Mouse (Mus musculus) midbrain, embryonic 16.5 days (tissue): ENCODE measurements around the gene Tubb5. TPM values are rescaled to one million over a fixed set of nuclear protein-coding genes. Genes with fewer than 3 reads are reported as not detected.

Experiments used
- ATAC-seq: fragments of 200-750 bp; cut with Nextera tagmentation; 2 replicates; pipeline ENCODE4 v1.8.0; 2017; ENCODE audit warnings: moderate TSS enrichment
- H3K27ac ChIP-seq: fragments of 300-500 bp; sonication (generic); 2 replicates; pipeline ENCODE4 v1.5.1; 2014; ENCODE audit warnings: mild to moderate bottlenecking, low read length, mixed read lengths
- H3K27me3 ChIP-seq: fragments of 300-500 bp; sonication (generic); 2 replicates; pipeline ENCODE4 v1.6.1; 2014; ENCODE audit warnings: low read depth, low read length, mixed read lengths; ENCODE audit not compliant: control insufficient read depth, insufficient read depth
- H3K36me3 ChIP-seq: fragments of 300-500 bp; sonication (generic); 2 replicates; pipeline ENCODE4 v1.6.1; 2014; ENCODE audit warnings: mild to moderate bottlenecking, low read length, moderate library complexity, mixed read lengths; ENCODE audit not compliant: control insufficient read depth, insufficient read depth
- H3K4me1 ChIP-seq: fragments of 300-500 bp; sonication (generic); 2 replicates; pipeline ENCODE4 v1.6.1; 2014; ENCODE audit warnings: mild to moderate bottlenecking, low read length, mixed read lengths; ENCODE audit not compliant: control insufficient read depth, insufficient read depth
- H3K4me2 ChIP-seq: fragments of 300-500 bp; sonication (generic); 2 replicates; pipeline ENCODE4 v1.6.1; 2014; ENCODE audit warnings: mild to moderate bottlenecking, low read length, mixed read lengths
- H3K4me3 ChIP-seq: fragments of 300-500 bp; sonication (generic); 2 replicates; pipeline ENCODE4 v1.5.1; 2014; ENCODE audit warnings: low read depth, mild to moderate bottlenecking, low read length, moderate library complexity, mixed read lengths
- H3K9ac ChIP-seq: fragments of 300-500 bp; sonication (generic); 2 replicates; pipeline ENCODE4 v1.6.1; 2014; ENCODE audit warnings: low read depth, low read length, mixed read lengths
- H3K9me3 ChIP-seq: fragments of 300-500 bp; sonication (generic); replicated peaks from 2 replicates; pipeline ENCODE4 v1.6.1; 2014; ENCODE audit warnings: mild to moderate bottlenecking, low read length, mixed read lengths; ENCODE audit not compliant: control insufficient read depth, poor library complexity, severe bottlenecking
- WGBS: fragments of 180-500 bp; shearing (Covaris S2); extraction: QIAGEN DNeasy Blood & Tissue Kit; methylation state at CpG from one replicate; pipeline ENCODE4 v1.1.7; 2014; 5-methylcytosine and 5-hydroxymethylcytosine counted together
- polyA plus RNA-seq: library from polyadenylated mRNA; unstranded; fragments of >200 nt; fragmentation: Nextera tagmentation; extraction: Ambion mirVana; gene quantifications from 2 replicates; pipeline ENCODE4 v1.2.1, GENCODE M21; 2015

The Tubb5 gene
- 1,852 and 1,913 TPM in 2 replicates for polyA plus RNA-seq

DNA sequence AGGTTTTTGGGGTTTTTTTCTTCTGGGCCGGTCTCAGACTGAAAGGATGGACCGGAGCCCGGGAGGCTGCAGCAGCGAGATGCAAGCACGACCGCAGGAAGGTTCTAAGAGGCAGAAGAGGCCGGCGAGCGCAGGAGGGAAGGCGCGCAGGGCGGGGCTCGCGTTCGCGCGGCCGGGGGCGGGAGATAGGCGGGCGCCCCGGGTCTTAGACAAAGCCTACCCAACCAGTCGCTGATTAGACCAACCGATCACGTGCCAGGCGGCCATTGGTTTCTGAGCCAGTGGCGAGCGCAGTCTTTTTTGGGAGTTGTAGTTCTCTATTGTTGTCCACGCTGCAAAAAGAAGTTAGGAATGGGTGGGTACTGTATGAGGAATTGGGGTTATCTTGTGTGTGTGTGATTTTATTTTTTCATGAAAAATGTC, at the start of gene Tubb5:
Gene Tubb5 (minus strand): TSS at position 185 of the 423 bp plus-strand sequence.
- no peaks in the 10 kb centered on the region for H3K9me3 ChIP-seq
- peak within 1 kb of the TSS; percentile 81 for H3K4me2 ChIP-seq
- H3K4me1 ChIP-seq = peaks cover 40% of the 10 kb centered on the region
- H3K9ac ChIP-seq = peak within 1 kb of the TSS; percentile 93
- peak within 1 kb of the TSS; percentile 97 for H3K27ac ChIP-seq
- H3K4me3 ChIP-seq = peak within 1 kb of the TSS; percentile 72
- peaks cover 19% of the 10 kb centered on the region for H3K36me3 ChIP-seq
- WGBS = under 1% methylated on average over 29 of the region's 29 CpGs
- H3K27me3 ChIP-seq = no peaks in the 10 kb centered on the region
- peak; percentile 80 for ATAC-seq

DNA sequence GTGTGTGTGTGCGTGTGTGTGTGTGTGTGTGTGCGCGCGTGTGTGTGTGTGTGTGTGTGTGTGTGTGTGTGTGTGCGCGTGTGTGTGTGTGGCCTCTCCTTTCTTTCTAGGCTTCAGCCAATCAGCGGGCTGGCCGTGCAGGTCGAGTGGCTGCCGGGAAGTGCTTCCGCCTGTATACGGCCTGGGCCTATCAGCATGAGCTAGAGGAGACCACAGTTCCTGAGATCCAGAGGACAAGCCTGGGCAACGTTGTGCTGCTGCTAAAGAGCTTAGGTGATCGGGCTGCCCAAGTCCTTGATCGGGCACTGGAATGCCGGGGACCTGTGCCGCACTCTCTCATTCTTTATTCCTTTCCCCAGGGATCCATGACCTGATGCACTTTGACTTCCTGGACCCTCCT, 49.6 kb upstream of the Tubb5 start:
- WGBS = 88% methylated on average over 13 of the region's 17 CpGs
- no peak overlapping the region for H3K4me2 ChIP-seq
- no peaks in the 10 kb centered on the region for H3K9me3 ChIP-seq
- no peak overlapping the region for H3K27ac ChIP-seq
- no peak overlapping the region for H3K9ac ChIP-seq
- ATAC-seq = no peak
- no peaks in the 10 kb centered on the region for H3K4me1 ChIP-seq
- H3K36me3 ChIP-seq = peaks cover 68% of the 10 kb centered on the region
- no peak overlapping the region for H3K4me3 ChIP-seq
- H3K27me3 ChIP-seq = no peaks in the 10 kb centered on the region

DNA sequence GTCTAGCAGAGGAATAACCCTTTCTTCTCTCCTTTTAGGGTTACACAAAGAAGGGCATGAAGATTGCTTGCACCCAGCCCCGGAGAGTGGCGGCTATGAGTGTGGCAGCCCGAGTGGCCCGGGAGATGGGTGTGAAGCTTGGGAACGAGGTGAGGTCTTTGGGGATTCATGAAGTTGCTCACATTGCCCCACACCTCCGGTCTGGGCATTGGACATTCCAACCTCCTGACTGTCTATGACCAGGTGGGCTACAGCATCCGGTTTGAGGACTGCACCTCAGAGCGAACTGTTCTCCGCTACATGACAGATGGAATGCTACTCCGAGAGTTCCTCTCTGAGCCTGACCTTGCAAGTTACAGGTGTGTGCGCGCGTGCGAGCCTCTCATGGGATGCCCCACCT, 45.7 kb upstream of the Tubb5 start:
- ATAC-seq = no peak
- H3K27me3 ChIP-seq = no peaks in the 10 kb centered on the region
- H3K9me3 ChIP-seq = no peaks in the 10 kb centered on the region
- peaks cover 46% of the 10 kb centered on the region for H3K36me3 ChIP-seq
- H3K4me1 ChIP-seq = peaks cover 9% of the 10 kb centered on the region
- no peak overlapping the region for H3K27ac ChIP-seq
- no peak overlapping the region for H3K9ac ChIP-seq
- 97% methylated on average over 14 of the region's 14 CpGs for WGBS
- no peak overlapping the region for H3K4me2 ChIP-seq
- H3K4me3 ChIP-seq = no peak overlapping the region

DNA sequence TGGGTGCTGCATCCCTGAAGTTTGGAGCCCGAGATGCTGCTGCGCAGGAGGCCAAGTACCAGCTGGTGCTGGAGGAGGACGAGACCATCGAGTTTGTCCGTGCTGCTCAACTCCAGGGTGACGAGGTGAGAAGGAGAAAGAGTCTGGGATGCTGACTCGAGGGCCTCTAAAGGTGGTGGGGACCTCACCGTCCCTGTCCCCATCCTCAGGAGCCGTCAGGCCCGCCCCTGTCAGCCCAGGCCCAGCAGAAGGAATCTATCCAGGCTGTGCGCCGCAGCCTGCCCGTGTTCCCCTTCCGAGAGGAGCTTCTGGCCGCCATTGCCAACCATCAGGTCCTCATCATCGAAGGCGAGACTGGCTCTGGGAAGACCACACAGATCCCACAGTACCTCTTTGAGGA, 44.8 kb upstream of the Tubb5 start:
- Histone ChIP-seq H3K9me3 (no peaks in the 10 kb centered on the region), H3K27me3 (no peaks in the 10 kb centered on the region), H3K27ac (no peak overlapping the region), H3K36me3 (peaks cover 39% of the 10 kb centered on the region), H3K4me3 (no peak overlapping the region), H3K9ac (no peak overlapping the region), H3K4me1 (peaks cover 9% of the 10 kb centered on the region), H3K4me2 (no peak overlapping the region)
- WGBS = 95% methylated on average over 17 of the region's 17 CpGs
- no peak for ATAC-seq

DNA sequence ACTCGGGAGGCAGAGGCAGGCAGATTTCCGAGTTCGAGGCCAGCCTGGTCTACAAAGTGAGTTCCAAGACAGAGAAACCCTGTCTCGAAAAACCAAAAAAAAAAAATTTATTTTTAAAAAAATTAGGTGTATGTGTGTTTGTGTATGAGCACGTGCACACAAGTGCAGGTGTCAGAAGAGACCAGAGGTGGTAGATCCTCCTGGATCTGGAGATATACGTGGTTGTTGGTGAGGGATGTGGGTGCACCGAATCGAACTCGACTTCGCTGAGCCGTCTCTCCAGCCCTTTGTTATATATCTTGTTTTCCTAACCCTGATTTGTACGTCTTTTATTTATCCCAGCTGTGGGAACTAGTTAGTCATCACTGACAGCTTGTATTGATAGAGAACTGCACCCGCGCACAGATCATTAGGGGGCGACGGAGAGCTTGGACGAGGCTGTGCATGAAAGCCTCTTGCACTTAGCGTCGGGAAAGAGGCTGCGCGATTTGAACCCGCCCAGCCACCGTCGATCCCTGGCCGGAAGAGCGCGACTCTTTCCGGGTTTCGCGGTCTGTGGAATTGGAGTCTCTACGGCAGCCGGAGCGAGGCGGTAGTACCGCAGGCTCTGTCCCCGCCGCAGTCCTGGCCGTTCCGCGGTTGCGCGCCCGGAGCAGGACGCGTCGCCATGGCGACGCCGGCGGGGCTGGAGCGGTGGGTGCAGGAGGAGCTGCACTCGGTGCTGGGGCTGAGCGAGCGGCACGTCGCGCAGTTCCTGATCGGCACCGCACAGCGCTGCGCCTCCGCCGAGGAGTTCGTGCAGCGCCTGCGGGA, 41.3 kb upstream of the Tubb5 start, which contains the start of gene Dhx16:
Gene Dhx16 (plus strand): TSS at position 575 of the 813 bp plus-strand sequence.
- Histone ChIP-seq H3K4me3 (peak within 1 kb of the TSS; percentile 83), H3K9ac (peak within 1 kb of the TSS; percentile 82), H3K27ac (peak within 1 kb of the TSS; percentile 78), H3K4me1 (peaks cover 9% of the 10 kb centered on the region), H3K27me3 (no peaks in the 10 kb centered on the region), H3K9me3 (no peaks in the 10 kb centered on the region), H3K4me2 (peak within 1 kb of the TSS; percentile 85), H3K36me3 (peaks cover 21% of the 10 kb centered on the region)
- 6% methylated on average over 66 of the region's 66 CpGs for WGBS
- ATAC-seq = peak; percentile 93

- no peaks in the 10 kb centered on the region for H3K27me3 ChIP-seq
- no peak for ATAC-seq
- H3K27ac ChIP-seq = no peak overlapping the region
- no peak overlapping the region for H3K9ac ChIP-seq
- peaks cover 24% of the 10 kb centered on the region for H3K4me1 ChIP-seq
- no peak overlapping the region for H3K4me2 ChIP-seq
- no peaks in the 10 kb centered on the region; the same call in 1 of the 2 replicates for H3K9me3 ChIP-seq
- peaks cover 4% of the 10 kb centered on the region for H3K36me3 ChIP-seq
- WGBS = 95% methylated on average over 6 of the region's 6 CpGs
- no peak overlapping the region for H3K4me3 ChIP-seq
Measured at GRCm38 (mm10) chr17:35874721-35875120, 36.6 kb upstream of the Tubb5 start.

DNA sequence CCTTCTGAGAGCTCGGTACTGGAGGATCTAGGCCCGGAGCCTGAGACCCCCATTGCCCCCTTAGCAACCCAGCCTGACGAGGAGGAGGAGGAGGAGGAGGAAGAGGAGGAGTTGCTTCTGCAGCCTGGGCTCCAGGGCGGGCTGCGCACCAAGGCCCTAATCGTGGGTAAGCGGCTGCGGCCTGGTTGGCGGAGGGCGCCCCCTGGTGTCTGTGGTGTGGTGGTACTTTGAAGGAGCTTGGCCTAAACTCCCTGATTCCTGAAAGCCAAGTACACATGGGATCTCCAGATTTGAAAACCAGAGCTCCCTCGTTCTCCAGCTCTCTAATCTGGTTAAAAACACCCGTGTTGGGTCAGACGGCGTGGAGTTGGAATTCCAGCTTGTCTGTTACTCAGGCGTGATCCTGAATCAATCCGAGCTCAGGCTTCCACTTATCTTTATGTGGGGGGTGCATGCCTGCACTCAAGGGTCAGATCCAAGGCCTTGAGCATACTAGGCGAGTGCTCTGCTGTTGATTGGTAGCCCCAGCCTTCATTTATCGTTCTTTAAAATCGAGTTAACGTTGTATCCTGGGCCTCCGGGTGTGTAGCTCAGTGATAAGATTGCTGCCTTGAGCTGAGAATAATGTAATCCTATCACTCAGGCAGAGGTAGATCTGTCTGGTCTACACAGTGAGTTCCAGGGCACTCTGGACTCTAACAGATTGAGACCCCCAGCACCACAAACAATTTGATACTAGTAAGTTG, 35.8 kb upstream of the Tubb5 start:
- ATAC-seq = no peak
- H3K4me3 ChIP-seq = no peak overlapping the region
- no peaks in the 10 kb centered on the region; the same call in 1 of the 2 replicates for H3K9me3 ChIP-seq
- H3K27me3 ChIP-seq = no peaks in the 10 kb centered on the region
- H3K9ac ChIP-seq = no peak overlapping the region
- peaks cover 4% of the 10 kb centered on the region for H3K36me3 ChIP-seq
- peaks cover 31% of the 10 kb centered on the region for H3K4me1 ChIP-seq
- H3K4me2 ChIP-seq = no peak overlapping the region
- 33% methylated on average over 21 of the region's 21 CpGs for WGBS
- no peak overlapping the region for H3K27ac ChIP-seq

DNA sequence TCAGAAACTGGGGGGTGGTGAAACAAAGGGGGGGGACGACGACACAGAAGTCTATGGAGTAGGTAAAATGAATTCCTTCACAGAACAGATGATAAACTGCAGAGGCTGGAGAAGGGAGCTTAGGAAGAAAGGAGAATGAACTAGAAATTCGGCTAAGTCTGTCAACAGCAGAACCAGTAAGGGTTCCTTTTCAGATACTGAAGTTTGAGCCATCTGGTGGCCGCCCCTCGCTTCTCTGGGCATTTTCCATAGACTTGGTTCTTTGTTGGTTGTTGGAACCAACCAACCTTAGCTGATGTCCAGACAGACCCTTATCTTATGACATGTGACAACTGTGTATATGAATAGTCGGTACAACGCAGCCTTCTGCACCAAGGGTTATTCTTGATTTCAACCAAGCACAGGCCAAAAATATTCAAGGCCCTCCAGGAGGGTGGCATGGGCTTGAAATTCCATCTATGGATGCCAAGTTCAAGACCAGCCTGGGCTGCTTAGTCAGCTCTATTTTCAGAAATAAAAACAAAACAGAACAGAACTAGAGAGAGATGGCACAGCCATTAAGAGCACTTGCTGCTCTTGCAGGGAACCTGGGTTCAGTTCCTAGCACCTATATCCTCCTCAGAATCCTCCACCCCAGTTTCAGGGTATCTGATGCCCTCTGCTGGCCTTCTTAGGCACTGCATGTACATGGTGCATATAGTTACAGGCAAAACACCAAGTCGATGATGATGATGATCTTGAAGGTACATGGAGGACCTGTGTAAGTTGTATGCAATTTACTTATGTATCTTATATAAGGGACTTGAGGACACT, 33.0 kb upstream of the Tubb5 start:
- peak overlapping the region; percentile 74; the same call in 1 of the 2 replicates for H3K4me3 ChIP-seq
- 90% methylated on average over 8 of the region's 8 CpGs for WGBS
- no peaks in the 10 kb centered on the region; the same call in 1 of the 2 replicates for H3K9me3 ChIP-seq
- H3K27me3 ChIP-seq = no peaks in the 10 kb centered on the region
- ATAC-seq = no peak
- peak overlapping the region; percentile 95 for H3K4me2 ChIP-seq
- peaks cover 52% of the 10 kb centered on the region for H3K4me1 ChIP-seq
- peaks cover 4% of the 10 kb centered on the region for H3K36me3 ChIP-seq
- 0 out of 2 replicates have a peak overlapping the region, but pooled peaks have one; percentile 54 for H3K27ac ChIP-seq
- peak overlapping the region; percentile 57; the same call in 1 of the 2 replicates for H3K9ac ChIP-seq
